ENCODE assay signal across 16 mouse cellular contexts in the genomic region with DNA sequence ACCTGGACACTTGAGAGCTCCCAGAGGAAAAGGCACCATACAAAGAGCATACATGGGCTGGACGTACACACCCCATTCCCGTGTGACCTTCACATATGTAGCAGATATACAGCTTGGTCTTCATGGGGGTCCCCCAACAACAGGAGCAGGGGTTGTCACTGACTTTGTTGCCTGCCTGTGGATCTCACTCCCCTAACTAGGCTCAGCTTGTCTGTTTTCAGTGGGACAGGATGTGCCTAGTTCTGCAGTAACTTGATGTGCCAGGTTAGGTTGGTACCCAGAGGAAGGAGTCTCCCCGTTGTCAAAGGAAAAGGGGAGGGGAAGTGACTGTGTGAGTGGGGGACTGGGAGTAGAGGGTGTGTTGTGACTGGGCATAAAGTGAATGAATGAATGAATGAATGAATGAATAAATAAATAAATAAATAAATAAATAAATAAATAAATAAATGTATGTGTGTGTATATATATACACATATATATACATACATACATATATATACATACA.
"Had no signal": no experiment of that assay in that cellular context is flagged by ENCODE, and none has a peak within 500 bp of the region (broad histone marks: within the 10 kb centered on the region; RNA-seq: fewer than 3 reads in every experiment).

No protein-coding gene starts in this region.

- H3K9me3 ChIP-seq: limb, embryonic 13.5 days; liver, embryonic 15.5 days; neural tube, embryonic 12.5 days had no signal

- H3K4me2 ChIP-seq: limb, embryonic 13.5 days; liver, embryonic 11.5 days; liver, embryonic 15.5 days; neural tube, embryonic 12.5 days had no signal

- DNase-seq: kidney, adult 9 months; kidney, postnatal 10 days; kidney, postnatal 4 days; lung, adult 2 months; lung, postnatal 36 days; retina, postnatal 1 day; right cerebral cortex, postnatal 4 days; spleen, adult 18-20 months; thymus, adult 18-20 months; thymus, postnatal 14 days had no signal

- ATAC-seq: lung, postnatal 0 days had no signal

- H3K4me1 ChIP-seq: limb, embryonic 13.5 days; liver, embryonic 15.5 days; neural tube, embryonic 12.5 days had no signal

- H3K9ac ChIP-seq: limb, embryonic 13.5 days; liver, embryonic 15.5 days; neural tube, embryonic 12.5 days had no signal

- H3K36me3 ChIP-seq: limb, embryonic 13.5 days; liver, embryonic 15.5 days; neural tube, embryonic 12.5 days had no signal

- H3K4me3 ChIP-seq: layer of hippocampus, adult 2 months; limb, embryonic 13.5 days; liver, embryonic 15.5 days; neural tube, embryonic 12.5 days had no signal

- H3K27ac ChIP-seq: layer of hippocampus, adult 2 months; limb, embryonic 13.5 days; liver, embryonic 15.5 days; neural tube, embryonic 12.5 days had no signal

- H3K27me3 ChIP-seq: limb, embryonic 13.5 days; liver, embryonic 15.5 days; neural tube, embryonic 12.5 days had no signal
